Mouse (Mus musculus) embryo, embryonic 10.5 days (tissue): ENCODE measurements at regions not wholly inside any gene's neighbourhood (a gene's known extent, or its start where the extent isn't known, plus 50 kb on each side); places are given as distances from the start of the nearest gene placed in this dataset.

ENCODE experiments used
- DNase-seq: peaks from one replicate; pipeline ENCODE4 v3.0.0-alpha.2; 2015; ENCODE audit warnings: low spot score

- no peak for DNase-seq
Observed at GRCm38 (mm10) chr6:147315207-147315606, 51.2 kb upstream of the Pthlh start.
